Comparison of ENCODE assay signal across 22 mouse cellular contexts in genomic region chr2:4916037-4916436, GRCm38 (mm10). TPM values are rescaled to one million over a fixed set of nuclear protein-coding genes. Genes with fewer than 3 reads are reported as not detected.
"Had no signal": no experiment of that assay in that cellular context is flagged by ENCODE, and none has a peak within 500 bp of the region (broad histone marks: within the 10 kb centered on the region; RNA-seq: fewer than 3 reads in every experiment).

No protein-coding gene starts in this region.

- H3K9me3 ChIP-seq: kidney, embryonic 15.5 days; limb, embryonic 15.5 days had no signal

- H3K27me3 ChIP-seq: kidney, embryonic 15.5 days; limb, embryonic 12.5 days; limb, embryonic 15.5 days had no signal

- H3K36me3 ChIP-seq: kidney, embryonic 15.5 days; limb, embryonic 12.5 days; limb, embryonic 15.5 days had no signal

- H3K4me3 ChIP-seq: kidney, embryonic 15.5 days; layer of hippocampus, adult 2 months; limb, embryonic 12.5 days; limb, embryonic 15.5 days had no signal

- H3K27ac ChIP-seq: kidney, embryonic 15.5 days; layer of hippocampus, adult 2 months; limb, embryonic 12.5 days; limb, embryonic 15.5 days; liver, embryonic 14.5 days; macrophage had no signal

- DNase-seq: kidney, postnatal 25 days; left cerebral cortex, postnatal 4 days; liver, postnatal 0 days; lung, embryonic 14.5 days; midbrain, embryonic 14.5 days; thymus, adult 18-20 months; thymus, postnatal 36 days had no signal

- H3K9ac ChIP-seq: kidney, embryonic 15.5 days; limb, embryonic 12.5 days; limb, embryonic 15.5 days; liver, embryonic 14.5 days; liver, postnatal 0 days; lung, embryonic 14.5 days had no signal

- ATAC-seq: liver, postnatal 0 days; lung, postnatal 0 days had no signal

- H3K4me2 ChIP-seq: kidney, embryonic 15.5 days; limb, embryonic 12.5 days; limb, embryonic 15.5 days; liver, embryonic 11.5 days; lung, embryonic 14.5 days had no signal

RNA-seq across cellular contexts. Expression of gene Ucma, which starts 59.9 kb away (rescaled TPM):
- polyA plus RNA-seq: kidney, embryonic 15.5 days; large intestine, adult 2 months; limb, embryonic 12.5 days; liver, embryonic 11.5 days; liver, embryonic 14.5 days; liver, postnatal 0 days; lung, embryonic 14.5 days; lung, postnatal 0 days; macrophage; neural tube, embryonic 14.5 days; small intestine, adult 2 months; spleen, adult 2 months; stomach, embryonic 16.5 days; testis, adult 2 months; urinary bladder, adult 2 months had no signal
